Mouse (Mus musculus) retina, postnatal 7 days (tissue): ENCODE measurements at regions not wholly inside any gene's neighbourhood (a gene's known extent, or its start where the extent isn't known, plus 50 kb on each side); places are given as distances from the start of the nearest gene placed in this dataset.

Source experiments
- DNase-seq: peaks from one replicate; pipeline ENCODE4 v3.0.0-alpha.2; 2012; ENCODE audit warnings: low read depth, low spot score

- no peak for DNase-seq
Observed at GRCm38 (mm10) chr14:68973636-68974101, 320.4 kb downstream of the Synb start.

DNA sequence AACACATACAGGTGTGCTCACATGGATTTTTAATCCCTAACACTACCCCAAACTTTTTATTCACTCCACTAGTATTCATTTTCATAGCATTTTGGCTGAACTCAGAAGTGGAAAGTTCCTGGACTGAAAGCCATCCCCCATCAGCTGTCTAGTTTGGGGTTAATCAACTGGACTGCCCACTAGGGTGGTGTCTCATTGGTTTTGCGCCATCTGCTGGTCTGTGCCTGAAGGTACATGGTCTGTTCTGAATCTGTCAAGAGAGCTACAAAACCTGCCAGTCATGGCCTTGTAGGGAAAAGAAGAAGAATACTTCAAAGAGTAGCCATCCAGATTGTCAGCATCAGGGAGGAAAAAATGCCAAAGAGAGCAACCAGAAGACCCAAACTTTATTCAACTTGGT is 327.3 kb downstream of the Synb start:
- DNase-seq = peak; percentile 33

DNA sequence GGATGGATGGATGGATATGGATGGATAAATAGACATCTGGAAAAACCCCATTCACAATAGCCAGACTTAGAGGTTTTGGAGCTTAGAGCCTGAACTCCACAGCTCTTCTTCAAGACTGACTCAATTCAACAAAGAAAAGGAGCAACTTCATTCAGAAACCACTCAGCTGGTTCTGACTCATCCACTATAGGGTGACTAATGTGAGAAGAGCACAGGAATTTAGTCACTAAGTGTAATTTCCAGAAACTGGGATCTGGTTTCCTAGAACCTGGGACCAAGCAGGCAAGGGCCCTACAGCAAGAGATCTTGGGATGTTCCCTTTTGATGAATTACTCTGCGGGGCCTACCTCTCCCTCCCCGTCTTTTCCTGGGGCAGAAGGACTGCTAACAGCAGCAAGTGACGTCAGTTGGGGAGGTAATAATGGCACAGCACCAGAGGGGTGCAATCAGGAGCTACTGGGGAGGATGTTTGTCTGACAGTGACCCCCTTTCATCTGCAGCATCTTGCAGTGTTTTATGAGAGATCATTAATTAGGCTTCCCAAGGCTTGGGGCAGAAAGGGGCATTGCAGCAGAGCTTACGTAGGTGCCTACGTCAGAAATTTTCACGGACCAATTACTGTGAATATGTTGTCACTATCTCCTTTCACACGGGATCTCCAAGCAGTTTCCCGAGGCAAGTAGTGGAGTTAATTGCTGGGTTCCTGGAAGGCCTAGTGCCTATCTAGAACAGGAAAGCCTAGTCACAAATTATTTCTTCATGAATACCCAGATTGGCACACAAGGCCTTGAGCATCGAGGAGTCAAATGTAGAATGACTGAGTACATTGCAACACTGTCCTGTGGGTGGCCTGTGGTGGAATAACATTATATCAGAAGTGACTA is 339.3 kb downstream of the Synb start:
- DNase-seq = no peak

DNA sequence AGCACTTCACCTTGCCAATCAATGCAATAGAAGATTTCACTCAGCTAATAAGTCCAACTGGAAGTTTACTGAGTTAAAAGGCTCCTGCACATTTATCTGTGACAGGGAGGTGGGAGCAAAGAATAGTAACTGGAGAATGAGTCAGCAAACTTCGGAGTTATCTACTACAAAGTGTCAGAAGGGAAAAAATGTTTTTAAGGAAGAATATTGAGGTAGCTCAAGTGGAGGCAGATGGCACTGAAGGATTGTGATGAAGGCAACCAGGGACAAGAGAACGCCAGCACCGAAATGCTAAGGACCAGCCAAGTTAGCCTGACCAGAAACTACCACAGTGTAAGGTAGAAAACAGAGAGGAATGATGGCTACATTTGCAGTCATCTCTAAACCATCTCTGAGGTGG is 348.2 kb downstream of the Synb start:
- no peak for DNase-seq

DNA sequence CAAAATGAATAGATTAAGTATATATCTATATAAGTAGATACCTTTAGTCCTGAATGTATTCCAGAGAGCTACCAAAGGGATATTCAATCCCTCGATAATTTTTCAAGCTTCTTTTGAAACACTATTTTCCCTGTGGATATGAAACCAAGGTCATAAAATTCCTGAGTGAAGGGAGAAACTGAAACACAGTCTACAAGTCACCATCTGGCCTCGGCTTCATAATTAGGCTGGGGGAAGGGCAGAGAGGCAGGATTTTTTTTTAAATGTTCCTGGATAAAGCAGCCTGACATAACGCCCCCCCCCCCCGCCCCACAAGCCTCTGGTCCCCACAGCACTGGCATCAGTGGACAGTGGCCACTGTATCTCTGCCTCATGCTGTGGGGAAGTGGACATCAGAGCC is 348.7 kb downstream of the Synb start:
- DNase-seq = no peak

DNA sequence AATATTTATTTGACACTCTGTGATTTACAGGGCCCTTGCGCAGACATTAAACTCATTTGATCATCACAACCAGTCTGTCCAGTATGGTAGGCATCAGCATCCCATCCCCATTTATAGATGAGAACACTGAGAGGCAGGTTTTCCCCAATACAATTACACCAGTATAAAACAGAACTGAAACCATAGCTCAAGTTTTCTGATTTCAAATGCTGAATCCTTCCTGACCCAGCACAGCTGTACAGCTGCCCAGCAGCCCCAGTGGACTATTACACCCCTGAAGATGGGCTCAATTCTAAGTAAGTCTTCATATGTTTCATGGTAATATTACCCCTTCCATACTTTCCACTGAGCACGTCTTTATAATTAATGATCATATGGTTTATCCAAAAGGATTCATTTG is 352.3 kb downstream of the Synb start:
- DNase-seq = no peak

- no peak for DNase-seq
Observed at GRCm38 (mm10) chr14:68941132-68941690, 352.9 kb downstream of the Synb start.

DNA sequence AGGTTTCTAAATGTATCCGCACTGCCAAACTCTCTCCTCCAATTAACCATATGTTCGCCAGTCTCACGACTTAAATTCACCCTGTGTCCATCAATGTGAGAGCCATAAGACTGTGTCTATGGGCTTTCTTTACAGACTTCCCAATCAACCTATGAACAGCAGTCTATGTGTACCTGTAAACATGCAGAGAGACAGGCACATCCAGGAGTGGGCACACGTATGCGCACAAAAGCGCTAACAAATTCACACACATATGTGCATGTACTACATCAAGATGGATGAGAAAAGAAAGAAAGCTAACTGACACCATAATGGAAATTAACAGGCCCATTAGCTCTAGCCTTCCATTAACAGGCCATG is 358.8 kb downstream of the Synb start:
- DNase-seq = no peak

- DNase-seq = no peak
Observed at GRCm38 (mm10) chr14:68934611-68935302, 359.3 kb downstream of the Synb start.

DNA sequence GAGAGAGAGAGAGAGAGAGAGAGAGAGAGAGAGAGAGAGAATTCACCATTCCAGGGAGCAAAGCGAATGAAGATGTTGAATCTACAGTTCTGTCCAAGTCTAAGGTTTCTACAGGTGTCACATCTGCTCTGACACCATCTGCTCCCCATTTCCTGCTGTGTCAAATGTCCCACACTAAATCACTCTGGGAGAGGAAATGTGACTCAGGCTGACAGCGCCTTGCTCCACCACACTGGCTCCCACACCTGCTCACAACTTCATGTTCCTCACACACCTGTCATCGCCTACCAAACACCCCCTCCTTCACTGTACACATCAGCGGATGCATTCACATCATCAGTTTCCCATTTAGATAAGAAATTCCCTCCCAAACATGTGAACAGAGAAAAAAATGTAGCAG is 366.3 kb downstream of the Synb start:
- DNase-seq = no peak

DNA sequence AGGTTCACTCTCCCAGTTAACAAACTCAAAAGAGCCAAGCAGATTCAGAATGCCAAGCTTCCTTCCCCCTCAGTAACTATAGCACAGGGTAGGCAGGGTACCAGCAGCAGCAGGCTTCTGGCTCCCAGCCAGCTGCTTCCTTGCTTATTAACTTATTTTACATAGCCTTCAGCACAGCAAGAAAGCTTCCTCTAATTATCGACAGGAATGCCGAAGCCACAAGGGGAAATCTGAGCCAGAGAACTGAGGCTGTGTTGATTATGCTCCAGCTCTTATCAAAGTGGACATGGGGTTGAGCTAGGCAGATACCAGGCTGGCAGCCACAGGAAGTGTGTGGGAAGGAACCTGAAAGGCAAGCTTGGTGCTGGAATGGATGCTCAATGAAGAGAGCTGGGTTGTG is 371.0 kb downstream of the Synb start:
- no peak for DNase-seq

DNA sequence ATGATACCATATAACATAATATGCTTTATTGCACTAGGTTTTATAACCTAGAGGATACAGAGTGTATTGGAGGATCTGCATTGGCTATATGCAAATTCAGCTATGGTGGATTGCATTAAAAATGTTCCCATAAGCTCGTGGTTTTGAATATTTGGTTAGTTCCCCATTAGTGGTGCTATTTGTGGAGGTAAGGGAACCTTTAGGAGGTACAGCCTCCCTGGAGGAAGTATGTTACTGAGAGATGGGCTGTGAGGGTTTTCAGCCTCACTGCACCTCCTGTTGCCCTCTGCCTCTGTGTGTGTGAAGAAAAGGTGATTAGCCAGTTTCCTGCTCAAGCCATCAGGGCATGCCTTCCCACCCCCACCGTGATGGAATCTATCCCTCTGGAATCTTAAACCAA is 372.1 kb downstream of the Synb start:
- DNase-seq = no peak

GRCm38 (mm10) chr14:68918526-68919045 is 375.5 kb downstream of the Synb start:
- no peak for DNase-seq

GRCm38 (mm10) chr14:68899921-68900320 is 394.2 kb downstream of the Synb start:
- DNase-seq = no peak

DNA sequence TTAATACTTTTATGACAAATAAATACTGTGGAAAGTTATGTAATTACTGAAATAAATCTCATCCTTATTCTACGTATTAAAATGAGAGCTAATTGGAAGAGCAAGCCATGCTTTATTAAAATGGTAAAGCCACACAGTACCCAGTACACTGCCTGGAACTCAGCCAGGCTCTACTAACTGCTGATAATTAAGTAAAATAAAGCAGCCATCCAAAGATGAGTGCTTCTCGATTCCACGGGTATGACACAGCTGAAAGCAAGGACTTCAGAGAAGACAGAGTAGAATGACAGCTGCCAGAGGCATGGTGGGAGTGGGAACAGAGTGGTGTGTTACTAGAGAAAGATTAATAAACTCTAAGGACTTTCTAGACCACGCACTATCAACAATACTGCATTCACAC is 416.9 kb downstream of the Synb start:
- no peak for DNase-seq

DNA sequence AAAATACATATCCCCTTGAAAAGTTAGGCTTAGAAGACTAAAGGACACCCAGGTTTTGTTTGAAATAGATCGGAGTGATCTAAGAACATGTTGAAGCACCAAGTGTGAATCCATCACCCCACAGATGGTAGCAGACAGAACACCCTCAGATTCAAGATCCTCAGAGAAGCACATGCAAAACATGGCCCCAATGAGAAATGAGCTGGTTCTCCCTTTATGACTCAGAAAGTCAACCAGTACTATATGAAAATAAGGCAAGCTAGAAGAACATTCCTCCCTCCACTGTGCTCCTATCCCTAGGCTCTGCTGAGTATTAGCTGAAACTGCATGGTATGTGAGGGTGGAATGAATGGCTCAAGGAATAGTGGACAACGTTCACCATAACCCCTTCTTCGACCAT is 433.0 kb downstream of the Synb start:
- no peak for DNase-seq

GRCm38 (mm10) chr14:68857948-68858347 is 436.2 kb downstream of the Synb start:
- DNase-seq = no peak

GRCm38 (mm10) chr14:68848506-68848905 is 445.6 kb downstream of the Synb start:
- no peak for DNase-seq

DNA sequence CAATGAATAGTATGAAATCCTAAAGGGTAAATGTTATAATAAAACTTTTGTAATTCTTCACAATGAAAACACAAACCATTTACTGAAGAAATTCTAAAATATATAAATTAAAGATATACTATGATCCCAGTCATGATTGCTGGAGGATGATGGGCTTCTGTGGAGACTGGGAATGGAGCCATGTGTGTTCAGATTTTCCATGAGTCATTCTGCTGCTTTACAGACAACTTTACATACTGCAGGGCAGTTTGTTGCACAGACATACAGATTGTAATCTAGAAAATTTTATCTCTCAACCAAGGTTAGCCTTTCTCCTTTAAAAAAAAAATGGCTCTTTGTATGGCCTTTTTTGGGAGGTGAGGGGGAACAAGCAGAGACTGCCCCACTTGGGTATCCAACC is 446.5 kb downstream of the Synb start:
- DNase-seq = no peak

GRCm38 (mm10) chr14:68820241-68820640 is 473.9 kb downstream of the Synb start:
- DNase-seq = no peak

DNA sequence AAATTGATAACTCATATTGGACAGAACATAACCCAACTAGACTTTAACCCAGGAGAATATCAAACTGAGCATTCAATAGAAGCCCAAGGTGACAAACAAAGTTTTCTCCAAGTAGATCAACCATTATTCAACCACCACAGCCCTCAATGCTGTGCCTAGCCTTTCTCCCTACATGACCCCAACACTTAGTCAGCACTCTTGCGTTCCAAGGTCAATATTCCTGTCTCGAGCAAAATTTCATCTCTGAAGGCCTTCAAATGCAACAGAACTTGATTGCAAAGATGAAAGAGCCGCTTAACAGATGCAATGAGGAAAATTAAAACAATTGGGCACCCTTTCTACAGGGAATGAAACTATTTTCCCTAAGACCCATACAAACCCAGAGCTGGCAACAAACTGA is 485.1 kb downstream of the Synb start:
- DNase-seq = no peak

DNA sequence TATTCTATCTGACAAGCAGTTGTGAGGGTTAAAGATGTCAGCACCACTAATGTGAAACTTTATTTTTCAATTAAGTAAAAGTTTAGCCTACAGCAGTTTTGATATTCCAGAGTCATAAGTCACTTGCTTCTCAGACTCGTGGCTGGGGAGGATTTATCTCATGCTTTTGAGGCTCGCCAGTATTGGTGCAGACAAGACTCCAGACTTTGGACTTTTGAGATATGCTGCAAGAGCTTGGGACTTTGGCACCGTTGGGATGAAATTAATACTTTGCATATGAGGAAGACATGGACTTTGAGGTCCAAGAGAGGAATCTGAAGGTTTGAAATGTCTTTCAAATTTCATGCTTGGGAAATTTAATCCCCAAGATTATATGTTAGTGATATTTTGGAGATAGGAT is 486.2 kb downstream of the Synb start:
- no peak for DNase-seq

- DNase-seq = no peak
Observed at GRCm38 (mm10) chr14:68806646-68807045, 487.5 kb downstream of the Synb start.
